Mouse (Mus musculus): ENCODE data around the gene Osbpl9.

- TF ChIP-seq SRF (IDR thresholded peaks at IDR 0.05; ENCODE audit: control insufficient read depth, insufficient read length, low read depth) (no peak), POLR2A (IDR thresholded peaks at IDR 0.05; ENCODE audit: insufficient read length, low read depth) (no peak), MAX (IDR thresholded peaks at IDR 0.05; ENCODE audit: low read depth) (no peak), MYOD1 (IDR thresholded peaks at IDR 0.05; ENCODE audit: control insufficient read depth in 1 of 3, insufficient read length in 2 of 3, low read depth in 2 of 3) (no peak), E2F4 (IDR thresholded peaks at IDR 0.05; ENCODE audit: insufficient read depth) (no peak), TCF12 (IDR thresholded peaks at IDR 0.05; ENCODE audit: insufficient read depth, poor library complexity, severe bottlenecking) (no peak), POLR2AphosphoS2 (IDR thresholded peaks at IDR 0.05; ENCODE audit: insufficient read length, low read depth) (no peak), CEBPB (IDR thresholded peaks at IDR 0.05; ENCODE audit: insufficient read depth, poor library complexity, severe bottlenecking) (no peak), MYOG (IDR thresholded peaks at IDR 0.05; ENCODE audit: control insufficient read depth in 1 of 3, insufficient read depth in 1 of 3, insufficient read length in 2 of 3, low read depth in 2 of 3) (no peak), USF1 (IDR thresholded peaks at IDR 0.05; ENCODE audit: low read depth) (no peak), TCF3 (IDR thresholded peaks at IDR 0.05; ENCODE audit: insufficient read length, low read depth) (no peak)
Observed at GRCm38 (mm10) chr4:109245016-109245620, 43.0 kb upstream of the Osbpl9 start.
